Mouse (Mus musculus) myocyte (in vitro differentiated cells): ENCODE results near the gene Wdr77.

ENCODE experiments used
- CEBPB ChIP-seq: IDR thresholded peaks from 2 replicates; pipeline ENCODE4 v1.6.1; 2011; ENCODE audit warnings: mild to moderate bottlenecking, moderate library complexity; ENCODE audit not compliant: poor library complexity, insufficient read depth, severe bottlenecking
- E2F4 ChIP-seq: IDR thresholded peaks from one replicate; pipeline ENCODE4 v1.6.1; 2011; ENCODE audit warnings: mild to moderate bottlenecking, control low read depth, moderate library complexity; ENCODE audit not compliant: insufficient read depth
- MAX ChIP-seq: IDR thresholded peaks from one replicate; pipeline ENCODE4 v1.6.1; 2011; ENCODE audit warnings: low read depth, mild to moderate bottlenecking, control low read depth
- POLR2A ChIP-seq: IDR thresholded peaks from one replicate; pipeline ENCODE4 v1.6.1; 2011; ENCODE audit warnings: low read depth, mild to moderate bottlenecking, control low read depth, moderate library complexity; ENCODE audit not compliant: insufficient read length
- POLR2AphosphoS2 ChIP-seq: IDR thresholded peaks from one replicate; pipeline ENCODE4 v1.6.1; 2011; ENCODE audit warnings: low read depth, control low read depth; ENCODE audit not compliant: insufficient read length
- TCF12 ChIP-seq: IDR thresholded peaks from one replicate; pipeline ENCODE4 v1.6.1; 2011; ENCODE audit warnings: mild to moderate bottlenecking, control low read depth; ENCODE audit not compliant: poor library complexity, insufficient read depth, severe bottlenecking

GRCm38 (mm10) chr3:105918355-105918745 lies 40.8 kb upstream of the Wdr77 start:
- TF ChIP-seq CEBPB (no peak), POLR2A (no peak), POLR2AphosphoS2 (no peak), MAX (no peak), E2F4 (no peak), TCF12 (no peak)
